Mouse (Mus musculus) cerebellum, adult 2 months (tissue): ENCODE measurements at regions not wholly inside any gene's neighbourhood (a gene's known extent, or its start where the extent isn't known, plus 50 kb on each side); places are given as distances from the start of the nearest gene placed in this dataset.

ENCODE experiments used
- CTCF ChIP-seq: fragments of 200-500 bp; IDR thresholded peaks from 2 replicates; pipeline ENCODE4 v1.5.1; 2011; ENCODE audit warnings: low read depth, mild to moderate bottlenecking, control low read depth, low read length, moderate library complexity, borderline replicate concordance; ENCODE audit not compliant: insufficient read depth
- POLR2A ChIP-seq: fragments of 200-500 bp; IDR thresholded peaks from 2 replicates; pipeline ENCODE4 v1.6.1; 2011; ENCODE audit warnings: low read length, control low read depth, borderline replicate concordance; ENCODE audit not compliant: insufficient read depth

GRCm38 (mm10) chr10:115749844-115750243, 66.8 kb upstream of the Tspan8 start:
- TF ChIP-seq POLR2A, result no peak
- no peak for TF ChIP-seq CTCF
